Mouse (Mus musculus) erythroblast, embryonic 14.5 days (primary cell): ENCODE measurements around the gene Akt1.

Experiments
- GATA1 ChIP-seq: IDR thresholded peaks from 2 replicates; pipeline ENCODE4 v1.6.1; 2012; ENCODE audit warnings: low read length, inconsistent platforms, mixed read lengths
- TAL1 ChIP-seq: IDR thresholded peaks from 3 replicates; pipeline ENCODE4 v1.6.1; 2012; ENCODE audit warnings: low read length, inconsistent platforms, mixed read lengths

DNA sequence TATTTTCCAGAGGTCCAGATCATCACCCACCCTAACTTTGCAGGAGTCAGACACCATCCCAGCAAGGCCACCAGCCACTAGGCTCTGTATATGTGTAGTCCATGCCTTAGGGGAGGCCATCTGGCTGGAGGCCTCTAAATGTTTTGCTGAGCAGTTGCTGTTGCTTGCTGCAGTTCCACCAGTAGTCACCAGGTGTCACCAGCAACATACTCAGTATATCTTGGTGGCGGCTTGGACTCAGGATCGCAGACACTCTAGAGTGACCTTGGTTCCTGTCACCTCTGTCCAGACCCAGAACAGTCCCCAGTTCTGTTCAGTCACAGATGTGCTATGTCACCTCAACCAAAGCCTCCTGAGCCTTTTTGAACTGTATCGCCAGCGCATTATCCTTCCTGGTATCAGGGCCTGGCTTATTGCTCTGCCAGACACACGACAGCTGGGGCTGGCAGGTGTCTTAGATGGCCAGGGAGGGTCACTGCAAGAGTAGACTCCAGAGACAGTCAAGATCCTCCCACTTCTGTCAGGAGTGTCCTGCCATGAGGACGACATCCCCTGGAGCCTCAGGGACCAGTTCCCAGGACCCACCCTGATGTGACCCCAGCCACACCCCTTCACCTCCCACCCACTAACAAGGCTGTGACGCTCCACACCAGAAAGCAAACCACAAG lies 21.4 kb downstream of the Akt1 start:
- TF ChIP-seq GATA1 (no peak), TAL1 (no peak)
